Mouse (Mus musculus) CD4-positive, CD25-positive, alpha-beta regulatory T cell, adult 2 months (primary cell): ENCODE data around the gene Mylk.
"Not testable (repeated sequence)": the region's sequence is repeated elsewhere in the genome, so short reads cannot be mapped to it uniquely, and the experiment has no call there.

ENCODE experiments used
- DNase-seq: peaks from one replicate; pipeline ENCODE4 v3.0.0-alpha.2; 2012; ENCODE audit warnings: low read depth, low spot score

Gene Mylk

DNA sequence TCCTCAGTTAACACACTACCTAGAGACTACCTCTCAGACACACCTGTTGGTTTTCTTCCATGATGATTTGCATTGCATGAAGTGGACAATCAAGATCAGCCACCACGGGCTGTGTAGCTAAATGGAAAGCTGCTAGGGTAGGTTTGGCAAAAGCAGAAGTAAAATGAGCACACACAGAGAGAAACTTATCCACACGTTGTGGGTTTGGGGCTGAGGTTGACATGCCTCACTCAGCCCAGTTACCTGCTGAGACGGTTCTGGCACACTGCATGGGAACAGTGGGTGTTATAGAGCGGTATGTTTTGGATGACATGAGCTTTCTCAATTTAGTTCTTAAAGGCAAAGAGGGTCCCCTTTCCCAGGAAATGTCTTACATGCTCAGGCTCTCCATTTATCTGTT, 25.1 kb downstream of the Mylk start:
- no peak for DNase-seq

GRCm38 (mm10) chr16:34772445-34773032, 27.5 kb downstream of the Mylk start:
- DNase-seq, result no peak

DNA sequence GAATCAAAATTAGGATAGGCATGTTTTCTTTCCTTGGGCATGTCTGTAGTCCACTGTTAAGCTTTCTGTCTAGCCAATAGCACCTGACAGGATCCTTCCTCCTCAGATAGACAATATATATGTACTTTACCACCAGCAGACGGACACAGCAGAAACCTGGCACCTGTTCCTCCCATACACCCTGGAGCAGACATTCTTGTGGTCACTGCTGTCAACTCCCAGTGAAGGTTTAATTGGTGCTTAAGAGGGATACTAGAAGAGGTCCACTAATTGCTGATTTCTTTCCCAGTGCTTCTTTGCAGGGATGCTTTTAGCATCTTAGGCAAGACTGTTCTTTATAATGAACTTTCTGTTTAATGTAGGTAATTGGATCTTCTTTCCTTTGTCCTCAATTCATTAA, 37.4 kb downstream of the Mylk start:
- no peak for DNase-seq

DNA sequence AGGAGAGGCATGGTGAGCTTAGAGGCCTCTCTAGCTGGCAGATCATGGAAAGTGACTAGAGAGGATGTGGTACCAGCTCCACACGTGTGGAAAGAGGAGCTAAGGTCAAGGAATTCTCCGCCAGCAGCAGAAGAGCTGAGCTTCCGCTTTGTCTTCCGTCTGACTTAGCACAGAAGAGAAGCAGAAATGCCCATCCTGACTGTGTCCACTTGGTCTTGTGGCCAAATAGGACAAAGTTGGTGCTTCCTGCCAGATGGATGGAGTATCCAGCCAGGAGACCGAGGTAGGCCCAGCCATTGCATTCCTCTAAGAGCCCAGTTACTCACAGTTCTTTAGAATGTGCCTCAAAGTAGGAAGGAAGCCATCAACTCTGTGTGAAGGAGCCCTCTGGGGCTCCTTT, 38.5 kb downstream of the Mylk start:
- DNase-seq, result no peak

DNA sequence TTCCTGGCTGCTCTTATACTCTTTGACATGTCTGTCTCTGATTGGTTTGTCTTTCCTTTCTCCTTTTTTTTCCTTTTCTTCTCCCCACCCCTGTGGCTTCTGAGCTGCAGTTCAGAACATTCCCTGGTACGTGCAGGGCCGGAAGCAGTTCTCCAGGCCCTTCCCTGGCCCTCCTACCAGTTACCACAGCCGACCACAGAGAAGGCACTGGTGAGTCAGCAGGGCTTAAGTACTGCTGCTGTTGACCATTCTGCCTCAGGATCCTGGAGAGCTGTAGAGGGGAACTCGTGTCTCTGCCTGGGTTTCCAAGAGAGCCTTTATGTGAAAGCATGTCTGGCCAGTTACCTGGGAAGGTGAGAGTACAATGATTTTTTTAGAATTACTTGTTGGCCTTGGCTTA, 39.7 kb downstream of the Mylk start:
- no peak for DNase-seq

GRCm38 (mm10) chr16:34792555-34792954, 47.5 kb downstream of the Mylk start:
- no peak for DNase-seq

GRCm38 (mm10) chr16:34793000-34793399, 48.0 kb downstream of the Mylk start:
- no peak for DNase-seq

DNA sequence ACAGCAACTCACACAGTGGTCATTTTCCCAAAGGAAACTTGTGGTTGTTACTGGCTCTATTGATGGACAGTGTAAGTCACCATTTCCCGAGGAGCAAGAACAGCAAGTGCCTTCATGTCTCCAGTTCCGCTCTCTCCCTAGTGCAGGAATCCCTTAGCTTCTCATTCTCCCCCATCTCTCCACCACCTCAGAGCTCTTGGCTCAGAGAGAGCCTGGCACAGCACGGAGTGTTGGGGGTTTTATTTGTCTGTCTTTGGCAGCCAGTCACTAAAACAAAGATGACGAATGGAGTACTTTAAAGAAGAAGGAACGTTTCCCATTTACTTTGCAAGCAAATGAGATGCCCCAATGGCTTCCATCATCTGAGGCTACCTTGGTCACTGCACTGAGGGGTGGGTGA, 56.2 kb downstream of the Mylk start:
- no peak for DNase-seq

DNA sequence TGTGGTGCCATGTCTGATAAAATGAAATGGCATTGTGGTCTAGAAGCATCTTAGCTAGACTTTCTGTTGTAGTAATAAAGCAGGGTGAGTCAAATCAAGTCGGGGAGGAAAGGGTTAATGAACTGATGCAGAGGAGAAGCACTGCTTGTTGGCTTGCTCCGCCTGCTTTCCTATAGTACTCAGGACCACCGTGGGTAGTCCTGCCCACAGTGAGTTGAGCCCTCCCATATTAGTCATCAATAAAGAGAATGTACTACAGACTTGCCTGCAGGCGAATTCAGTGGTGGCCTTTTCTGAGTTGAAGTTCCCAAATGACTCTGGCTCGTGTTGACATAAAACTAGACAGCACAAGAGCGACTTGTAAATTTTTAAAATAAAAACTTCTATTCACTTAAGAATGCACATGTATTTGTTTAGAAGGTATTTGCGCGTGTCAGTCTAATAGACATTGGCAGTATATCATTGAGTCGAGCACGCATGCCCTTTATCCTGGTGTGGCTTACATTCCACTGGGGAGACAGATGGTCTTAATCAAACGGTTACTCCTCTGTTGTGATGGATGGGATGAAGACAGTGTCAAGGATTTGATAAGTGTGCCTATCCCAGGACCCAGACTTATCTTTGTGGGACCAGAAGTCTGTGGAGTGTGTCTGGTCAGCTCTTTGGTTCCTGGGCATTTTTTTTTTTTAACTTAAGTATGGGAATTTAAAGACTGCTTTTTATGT, 59.4 kb downstream of the Mylk start:
- no peak for DNase-seq

- no peak for DNase-seq
Measured at GRCm38 (mm10) chr16:34806883-34807767, 62.1 kb downstream of the Mylk start.

DNA sequence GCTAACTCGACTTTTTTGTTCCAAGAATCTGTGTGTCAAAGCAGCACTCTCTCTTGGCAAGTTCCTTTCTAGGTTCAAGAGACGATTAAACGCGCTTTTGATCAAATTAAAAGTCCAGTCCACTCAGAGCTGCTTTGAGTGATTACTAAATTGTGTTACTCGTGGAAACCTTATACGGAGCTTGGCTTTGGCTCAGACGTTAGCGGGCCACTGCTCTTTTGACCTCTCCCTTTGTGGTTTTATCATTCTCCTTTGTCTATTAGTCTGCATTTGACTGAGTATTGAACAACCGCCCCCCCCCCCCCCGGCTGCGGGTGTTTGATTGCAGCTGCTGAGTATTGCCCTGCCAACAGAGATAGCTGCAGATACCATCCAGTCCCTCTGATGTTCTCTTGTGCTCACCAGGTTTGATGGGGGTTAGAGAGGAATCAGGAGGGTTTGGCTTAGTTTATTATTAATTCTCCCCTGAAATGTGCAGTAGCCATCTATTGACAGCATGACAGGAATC, 62.8 kb downstream of the Mylk start:
- no peak for DNase-seq

GRCm38 (mm10) chr16:34812165-34812564, 67.2 kb downstream of the Mylk start:
- no peak for DNase-seq

GRCm38 (mm10) chr16:34813161-34813560, 68.2 kb downstream of the Mylk start:
- not testable (repeated sequence) for DNase-seq

GRCm38 (mm10) chr16:34813570-34813969, 68.6 kb downstream of the Mylk start:
- DNase-seq, result no peak

DNA sequence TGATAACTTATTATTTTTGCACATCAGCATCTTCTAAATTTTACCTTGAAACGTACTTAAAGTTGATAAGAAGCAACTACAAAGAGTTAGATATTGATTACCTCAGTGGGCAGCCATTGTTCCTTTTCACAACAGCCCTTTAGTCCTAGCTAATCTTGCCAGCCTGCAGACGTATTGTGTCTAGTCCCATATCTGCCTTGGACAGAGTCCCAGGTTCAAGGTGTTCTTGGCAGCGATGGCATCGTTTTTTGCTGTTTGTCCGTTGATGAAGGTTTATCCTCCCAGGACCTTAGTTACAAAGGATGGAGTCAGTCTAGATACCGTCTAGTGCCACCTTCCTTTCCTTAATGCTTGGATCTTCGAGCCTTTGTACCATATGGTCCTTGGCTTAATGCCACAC, 69.6 kb downstream of the Mylk start:
- no peak for DNase-seq

GRCm38 (mm10) chr16:34816548-34816947, 71.5 kb downstream of the Mylk start:
- no peak for DNase-seq

GRCm38 (mm10) chr16:34825111-34825744, 80.2 kb downstream of the Mylk start:
- DNase-seq, result no peak

GRCm38 (mm10) chr16:34834477-34834876, 89.5 kb downstream of the Mylk start:
- DNase-seq, result no peak

- no peak for DNase-seq
Measured at GRCm38 (mm10) chr16:34839004-34839703, 94.1 kb downstream of the Mylk start.

- no peak for DNase-seq
Measured at GRCm38 (mm10) chr16:34839704-34840331, 94.8 kb downstream of the Mylk start.

DNA sequence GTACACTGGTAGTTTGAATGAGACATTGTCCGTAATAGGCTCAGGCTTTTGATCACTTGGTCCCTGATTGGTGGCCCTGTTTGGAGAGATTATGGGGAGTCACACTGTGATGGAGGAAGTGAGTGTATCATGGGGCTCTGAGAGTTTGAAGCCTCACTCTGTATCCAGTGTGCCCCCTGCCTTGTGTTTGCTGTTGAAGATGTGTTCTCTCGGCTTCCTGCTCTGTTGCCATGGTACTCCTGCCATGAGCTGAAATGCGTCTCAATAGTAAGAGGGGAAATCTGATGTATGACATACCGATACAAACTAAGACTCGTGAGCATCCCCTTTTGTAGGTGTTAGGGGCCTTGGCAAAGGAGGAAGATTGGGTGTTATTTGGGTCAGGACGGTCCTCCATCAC, 99.8 kb downstream of the Mylk start:
- no peak for DNase-seq
